Mouse (Mus musculus): ENCODE data around the gene Gm28305.

The Gm28305 gene

DNA sequence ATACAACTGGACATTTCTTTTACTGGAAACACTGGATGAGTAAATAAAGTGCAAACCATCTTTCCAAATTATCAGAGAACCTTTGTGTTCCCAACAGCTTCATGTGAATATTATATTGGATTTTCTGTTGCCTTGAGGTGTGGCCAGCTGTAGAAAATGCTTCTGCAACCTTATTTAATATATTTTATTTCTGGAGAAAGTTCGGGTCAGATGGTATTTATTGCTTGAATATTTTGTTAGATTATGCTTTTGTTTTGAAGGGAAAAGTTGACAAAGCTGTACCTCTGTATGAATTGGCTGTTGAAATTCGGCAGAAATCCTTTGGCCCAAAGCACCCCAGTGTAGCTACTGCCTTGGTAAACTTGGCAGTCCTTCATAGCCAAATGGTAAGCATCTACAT lies at the start of gene Gm28305:
Gene Gm28305, plus strand, starts transcription at position 301 of the 400 bp plus-strand sequence.
- DNase-seq (ENCODE audit: low spot score in 2 of 2) = no peak

DNA sequence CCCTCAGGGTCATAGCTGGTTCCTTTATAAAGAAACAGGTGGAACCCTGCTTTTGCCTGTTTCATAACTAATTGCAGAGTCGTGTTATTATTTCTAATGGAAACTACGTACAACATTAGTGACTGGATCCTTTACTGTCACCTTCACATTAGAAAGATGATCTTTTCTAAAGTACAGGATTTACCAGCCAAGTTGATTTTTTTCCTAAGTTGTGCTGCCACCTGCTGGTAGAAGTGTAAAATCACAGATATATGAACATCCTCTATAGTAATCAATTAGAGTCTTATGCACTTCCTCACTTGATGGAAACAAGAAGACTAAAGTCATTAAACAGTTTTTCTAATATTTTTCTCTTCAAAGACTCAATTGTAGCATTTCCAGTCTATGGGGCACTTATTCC lies 44.0 kb upstream of the Gm28305 start:
- DNase-seq (ENCODE audit: low spot score in 2 of 2) = peak in 1 of 2 experiments; percentile 35

DNA sequence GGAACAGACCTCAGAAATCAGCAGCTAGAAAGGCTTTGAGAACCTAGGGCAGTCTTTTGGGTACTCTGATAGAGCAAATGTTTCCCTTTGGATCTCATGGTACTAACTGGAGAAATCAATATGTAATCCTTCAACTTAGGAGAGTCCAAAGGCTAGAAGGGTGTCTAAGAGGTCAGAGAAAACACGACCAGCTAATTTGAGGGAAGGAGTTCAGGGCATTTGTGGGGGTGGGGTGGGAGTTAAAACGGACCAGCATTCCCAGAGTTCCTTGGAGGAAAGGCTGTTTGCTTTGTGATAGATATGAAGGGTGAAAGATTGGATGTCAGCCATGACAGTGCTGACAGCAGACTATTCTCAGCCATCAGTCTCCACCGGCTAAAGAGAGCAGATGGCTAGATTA lies 39.9 kb upstream of the Gm28305 start:
- no peak for DNase-seq (ENCODE audit: low spot score in 2 of 2)

DNA sequence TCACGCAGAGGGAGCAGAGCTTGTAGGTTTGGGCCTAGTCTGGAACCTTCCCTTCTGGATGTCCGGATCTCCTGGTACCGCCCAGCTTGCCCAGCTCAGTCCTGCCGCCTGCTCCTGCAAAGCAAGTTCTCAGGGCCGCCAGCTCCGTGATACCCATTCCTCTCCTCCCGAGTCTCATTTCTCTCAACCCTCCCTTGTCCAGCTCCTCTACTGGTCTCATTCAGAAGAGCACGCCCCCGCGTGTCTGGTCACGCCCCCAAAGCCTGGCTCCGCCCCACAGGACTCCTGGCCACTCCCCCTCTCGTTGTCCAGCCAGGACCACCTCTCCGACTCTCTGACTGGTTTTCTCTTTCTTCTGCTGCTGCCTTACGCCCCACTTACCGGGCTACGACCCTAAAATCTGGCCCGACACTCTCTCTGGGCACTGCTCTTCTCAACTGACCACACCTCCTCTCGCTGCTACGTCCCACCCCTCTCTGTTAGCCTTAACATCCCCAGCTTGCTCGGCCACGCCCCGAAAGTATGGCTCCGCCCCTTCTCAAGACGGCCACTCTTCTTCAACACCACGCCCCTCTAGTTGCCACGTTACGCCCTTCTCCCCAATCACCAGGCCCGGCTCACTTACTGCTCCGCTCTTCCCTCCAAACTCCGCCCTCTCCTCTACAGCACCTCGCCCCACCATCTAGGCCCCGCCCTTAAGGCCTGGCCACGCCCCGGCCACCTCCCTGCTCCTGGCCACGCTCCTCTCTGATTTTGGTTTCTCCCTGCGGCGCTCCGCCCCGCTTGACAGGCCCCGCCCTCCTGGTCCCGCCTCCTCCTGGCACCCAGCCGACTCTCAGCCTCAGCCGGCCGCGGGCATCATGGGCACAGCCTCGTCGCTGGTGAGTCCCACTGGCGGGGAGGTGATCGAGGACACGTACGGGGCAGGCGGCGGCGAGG lies 38.3 kb upstream of the Gm28305 start, which contains the start of gene Nphp3:
Gene Nphp3, plus strand, starts transcription at position 624 of the 939 bp plus-strand sequence.
- peak; percentile 99 to 100 for DNase-seq (ENCODE audit: low spot score in 2 of 2)

DNA sequence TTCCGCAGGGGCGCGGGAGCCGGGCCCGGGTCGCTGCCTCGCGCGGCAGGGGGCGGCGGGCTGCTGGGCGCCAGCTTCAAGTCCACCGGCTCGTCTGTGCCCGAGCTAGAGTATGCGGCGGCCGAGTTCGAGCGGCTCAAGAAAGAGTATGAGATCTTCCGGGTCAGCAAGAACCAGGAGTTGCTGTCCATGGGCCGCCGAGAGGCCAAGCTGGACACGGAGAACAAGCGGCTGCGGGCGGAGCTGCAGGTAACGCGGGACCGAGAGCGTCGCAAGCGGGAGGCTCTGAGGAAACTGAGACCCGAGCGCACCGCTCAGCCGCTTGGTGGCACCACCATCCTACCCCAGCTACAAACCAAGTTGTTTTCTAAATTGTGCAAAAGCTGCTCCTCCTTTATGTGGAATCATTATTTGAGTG lies 37.5 kb upstream of the Gm28305 start:
- no peak for DNase-seq (ENCODE audit: low spot score in 2 of 2)

DNA sequence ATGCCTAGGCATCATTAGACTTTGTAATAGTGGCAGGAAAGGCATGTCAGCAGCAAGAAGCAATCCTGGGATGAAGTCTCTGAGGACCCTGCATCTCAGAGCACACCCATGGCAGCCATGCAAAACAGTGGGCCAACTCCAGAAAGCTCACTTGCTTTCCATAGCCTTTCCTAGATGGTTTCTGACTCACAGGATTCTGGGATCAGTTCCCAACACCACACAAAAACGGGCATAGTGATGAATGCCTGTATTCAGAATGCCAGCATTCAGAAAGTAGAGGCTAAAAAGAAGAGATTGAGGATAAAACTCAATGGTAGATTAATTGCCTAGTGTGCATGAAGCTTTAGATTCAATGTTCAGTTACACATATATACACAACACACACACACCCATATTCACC lies 25.9 kb upstream of the Gm28305 start:
- no peak for DNase-seq (ENCODE audit: low spot score in 2 of 2)

DNA sequence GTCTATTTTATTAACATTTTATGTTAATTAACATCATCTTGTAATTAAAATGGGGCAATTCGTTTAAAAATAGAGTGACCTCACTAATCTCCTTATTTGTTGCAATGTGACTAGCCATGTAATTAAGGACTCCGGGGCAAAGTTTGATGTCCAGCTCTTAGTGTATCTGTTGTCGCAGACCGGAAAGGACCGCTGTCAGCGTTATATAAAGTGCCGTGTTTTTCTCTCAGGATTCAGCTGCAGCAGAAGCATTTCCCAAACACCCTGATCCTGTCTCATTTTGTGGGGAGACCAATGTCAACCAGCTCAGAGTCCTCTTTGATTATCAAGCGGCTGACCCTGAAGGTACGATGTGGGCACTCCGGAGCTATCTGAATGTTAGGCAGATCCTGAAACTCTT lies 19.4 kb upstream of the Gm28305 start:
- no peak for DNase-seq (ENCODE audit: low spot score in 2 of 2)

DNA sequence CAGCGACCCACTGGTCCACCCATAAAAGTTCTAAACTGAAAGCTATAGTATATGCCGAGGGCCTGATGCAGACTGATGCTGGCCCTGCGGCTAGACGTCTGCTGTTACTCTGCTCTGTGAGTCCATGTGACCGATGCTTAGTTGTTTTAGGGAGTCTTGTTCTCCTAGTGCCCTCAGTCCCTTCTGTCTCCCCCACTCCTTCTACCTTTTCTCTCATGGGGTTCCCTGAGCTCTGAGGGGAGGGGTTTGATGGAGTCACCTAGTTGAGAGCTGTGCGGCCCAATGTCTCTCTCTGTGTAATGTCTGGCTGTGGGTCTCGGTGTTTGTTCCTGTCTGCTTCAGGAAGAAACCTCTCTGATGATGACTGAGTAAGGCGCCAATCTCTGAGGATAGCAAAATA lies 13.3 kb upstream of the Gm28305 start:
- no peak for DNase-seq (ENCODE audit: low spot score in 2 of 2)

DNA sequence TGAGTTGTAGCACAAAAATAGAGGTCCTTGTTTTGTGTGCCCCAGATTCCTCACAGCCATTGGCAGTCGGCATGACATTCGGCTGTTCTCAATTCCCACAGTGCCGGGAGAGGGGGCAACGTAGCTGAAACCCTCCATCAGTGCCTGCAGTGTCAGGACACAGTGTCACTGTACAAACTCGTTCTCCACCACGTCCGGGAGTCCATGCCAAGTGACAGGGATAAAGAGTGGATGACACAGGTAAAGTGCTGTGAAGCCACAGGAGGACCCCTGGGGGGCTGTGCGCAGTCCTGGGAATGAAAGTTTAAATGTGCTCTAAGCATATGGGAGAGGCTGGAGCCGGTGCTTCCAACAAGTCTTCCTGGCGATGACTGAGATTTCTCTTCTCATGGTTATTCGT lies 10.6 kb upstream of the Gm28305 start:
- DNase-seq (ENCODE audit: low spot score in 2 of 2) = no peak

DNA sequence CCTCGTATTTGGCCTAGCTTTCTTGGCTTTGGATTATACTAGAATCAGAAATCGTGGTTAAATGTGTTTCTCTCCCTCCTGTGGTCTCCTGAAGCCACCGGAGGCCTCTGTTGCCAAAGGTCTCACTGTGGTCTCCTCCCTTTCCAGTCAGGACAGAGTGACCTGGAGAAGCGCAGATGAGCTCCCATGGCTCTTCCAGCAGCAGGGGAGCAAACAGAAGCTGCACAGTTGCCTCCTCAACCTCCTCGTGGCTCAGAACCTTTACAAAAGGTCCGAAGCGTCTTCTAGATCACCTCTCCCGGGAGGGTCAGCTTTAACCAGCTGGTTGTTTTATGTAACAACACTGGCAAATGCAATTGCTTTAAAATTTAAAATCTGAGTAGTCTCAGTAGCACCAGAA lies 6.2 kb upstream of the Gm28305 start:
- DNase-seq (ENCODE audit: low spot score in 2 of 2) = no peak

DNA sequence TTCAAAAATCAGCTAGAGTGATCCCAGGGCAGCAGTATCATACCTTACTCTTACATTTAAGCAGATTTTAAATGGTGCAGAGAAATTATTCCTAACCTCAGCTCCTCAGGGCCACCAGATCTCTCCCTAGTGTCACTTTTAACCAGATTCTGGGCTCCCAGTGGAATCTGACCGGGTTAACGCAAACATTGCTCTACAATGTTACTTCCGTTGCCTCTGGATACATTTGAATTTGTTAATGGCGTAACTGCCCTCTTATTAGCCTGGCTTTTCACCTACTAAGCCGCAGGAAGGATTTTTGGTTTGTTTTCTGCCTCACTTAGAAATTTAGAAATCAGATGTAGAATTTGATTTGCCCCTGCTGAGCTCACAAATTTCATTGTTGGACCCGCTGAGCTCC lies 5.7 kb upstream of the Gm28305 start:
- no peak for DNase-seq (ENCODE audit: low spot score in 2 of 2)

DNA sequence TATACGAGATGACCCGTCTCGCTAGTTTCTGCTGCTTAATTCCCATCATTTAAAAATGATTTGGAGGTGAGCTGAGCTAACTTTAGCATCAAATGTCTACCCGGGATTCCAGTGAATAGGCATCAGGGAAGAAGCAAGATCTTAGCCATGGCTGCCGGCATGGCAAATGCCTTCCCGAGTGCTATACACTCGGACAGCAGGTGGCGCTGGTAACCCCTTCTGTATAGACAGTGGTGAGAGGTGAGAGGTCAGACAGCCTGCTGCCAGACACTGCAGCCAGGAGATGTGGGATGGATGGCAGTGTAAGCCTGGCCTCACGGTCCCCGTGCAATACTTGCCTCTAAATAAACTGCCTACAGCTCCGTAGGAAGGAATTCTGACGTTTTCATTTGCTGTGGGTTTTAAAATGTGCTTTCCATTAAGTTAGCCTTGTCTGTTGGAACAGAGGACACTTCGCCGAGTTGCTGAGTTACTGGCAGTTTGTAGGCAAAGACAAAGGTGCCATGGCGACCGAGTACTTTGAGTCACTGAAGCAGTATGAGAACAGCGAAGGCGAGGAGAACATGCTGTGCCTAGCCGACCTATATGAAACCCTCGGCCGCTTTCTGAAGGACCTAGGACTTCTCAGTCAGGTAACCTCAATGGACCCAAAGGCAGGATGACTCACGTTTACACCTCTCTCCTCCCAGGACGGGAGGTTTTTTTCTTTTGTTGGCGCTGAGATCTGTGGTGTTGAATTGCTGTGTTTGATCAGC lies 5.0 kb upstream of the Gm28305 start:
- DNase-seq (ENCODE audit: low spot score in 2 of 2) = peak; percentile 45 to 65

DNA sequence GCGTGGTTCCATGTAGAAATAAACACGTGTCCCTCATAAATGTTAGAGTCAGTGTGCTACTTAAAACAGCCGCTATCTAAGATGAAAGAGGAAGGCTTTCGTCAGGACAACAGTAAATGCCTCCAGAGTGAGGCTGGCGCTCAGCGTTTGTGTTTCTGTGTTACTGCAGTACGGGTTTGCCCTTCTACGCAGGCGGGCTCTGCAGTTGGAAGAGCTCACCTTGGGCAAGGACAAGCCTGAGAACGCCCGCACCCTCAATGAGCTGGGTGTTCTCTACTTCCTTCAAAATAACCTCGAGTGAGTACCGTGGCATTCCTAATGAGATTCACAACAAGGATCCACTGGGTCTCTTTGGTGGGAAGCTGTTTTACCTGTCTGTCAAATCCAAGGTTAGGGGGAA lies 2.2 kb upstream of the Gm28305 start:
- DNase-seq (ENCODE audit: low spot score in 2 of 2) = no peak

DNA sequence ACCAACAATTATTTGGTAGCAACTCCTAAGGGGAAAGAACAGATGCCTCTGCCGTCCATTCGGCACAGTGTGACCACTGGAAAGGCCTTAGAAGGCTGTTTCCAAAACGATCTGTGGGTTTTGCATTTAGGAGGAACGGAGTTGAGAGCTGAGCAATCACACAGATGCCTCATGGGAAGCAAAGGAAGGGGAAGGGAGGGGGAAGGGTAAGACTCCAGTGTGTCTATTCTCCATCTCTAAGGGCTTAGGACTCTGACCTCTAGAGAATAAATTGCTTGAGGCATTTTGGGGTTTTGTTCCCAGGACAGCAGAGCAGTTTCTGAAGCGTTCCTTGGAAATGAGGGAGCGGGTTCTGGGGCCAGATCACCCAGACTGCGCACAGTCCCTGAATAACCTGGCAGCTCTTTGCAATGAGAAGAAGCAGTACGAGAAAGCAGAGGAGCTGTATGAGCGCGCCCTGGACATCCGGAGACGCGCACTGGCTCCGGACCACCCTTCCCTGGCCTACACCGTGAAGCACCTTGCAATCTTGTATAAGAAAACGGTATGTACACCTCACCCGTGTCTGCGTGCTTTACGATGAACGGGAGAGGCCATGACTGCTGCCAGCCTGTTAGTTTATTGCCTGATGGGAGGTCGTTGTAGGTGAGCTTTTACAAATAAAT lies 1.3 kb upstream of the Gm28305 start:
- DNase-seq (ENCODE audit: low spot score in 2 of 2) = no peak

DNA sequence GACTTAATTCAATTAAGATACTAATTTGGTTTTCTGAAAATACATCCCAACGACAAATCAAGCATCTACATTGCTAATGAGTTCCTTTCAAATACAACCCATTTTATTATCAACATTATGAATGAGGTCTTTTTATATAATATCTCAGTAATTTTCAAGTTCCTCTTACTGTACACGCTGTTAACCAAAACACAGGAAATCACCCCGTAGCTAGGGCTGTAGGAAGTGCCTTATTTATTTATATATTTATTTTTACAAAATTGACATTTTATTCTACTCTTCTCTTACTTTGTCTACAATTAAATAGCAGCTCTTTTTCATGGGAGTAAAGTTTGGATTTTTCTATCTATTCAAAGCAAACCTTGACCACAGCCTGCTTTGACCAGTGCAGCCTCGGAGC lies 720 bp upstream of the Gm28305 start:
- DNase-seq (ENCODE audit: low spot score in 2 of 2) = no peak

DNA sequence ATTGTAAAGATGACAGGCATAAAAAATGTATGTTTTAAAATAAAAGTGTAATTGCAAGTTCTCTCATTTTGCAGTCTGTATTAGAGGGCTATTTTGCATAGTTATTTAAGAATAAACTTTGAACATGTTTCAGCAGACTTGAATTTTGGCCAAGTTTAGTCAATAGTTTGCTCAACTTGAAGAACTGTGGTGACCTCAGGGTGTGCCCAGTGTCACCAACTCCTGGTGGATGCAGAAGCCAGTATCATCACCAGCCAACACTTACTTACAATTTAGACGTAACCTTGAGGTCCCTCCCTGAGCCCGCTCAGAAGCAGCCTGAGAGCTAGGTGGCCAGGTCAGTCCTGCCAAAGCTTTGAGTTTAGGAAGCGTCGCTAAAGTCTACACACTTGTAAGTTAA lies 3.2 kb downstream of the Gm28305 start:
- no peak for DNase-seq (ENCODE audit: low spot score in 2 of 2)

DNA sequence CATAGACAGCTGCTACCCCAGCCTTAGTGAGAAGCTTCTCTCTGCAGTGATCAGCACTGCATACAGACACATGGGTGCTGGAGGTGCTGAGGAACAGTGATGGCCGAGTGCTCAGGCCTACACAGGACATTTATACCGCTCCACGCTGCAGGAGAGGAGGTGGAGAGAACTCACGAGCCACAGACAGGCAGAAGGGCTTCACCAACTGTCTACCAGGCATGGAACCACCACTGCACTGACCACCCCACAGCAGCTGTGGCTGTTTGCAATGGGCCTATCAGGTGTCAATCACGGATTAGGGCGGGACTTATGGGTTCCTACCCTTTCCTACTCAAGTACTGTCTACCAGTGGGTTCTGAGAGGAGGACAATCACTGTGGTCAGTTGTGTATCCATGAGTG lies 10.6 kb downstream of the Gm28305 start:
- no peak for DNase-seq (ENCODE audit: low spot score in 2 of 2)

DNA sequence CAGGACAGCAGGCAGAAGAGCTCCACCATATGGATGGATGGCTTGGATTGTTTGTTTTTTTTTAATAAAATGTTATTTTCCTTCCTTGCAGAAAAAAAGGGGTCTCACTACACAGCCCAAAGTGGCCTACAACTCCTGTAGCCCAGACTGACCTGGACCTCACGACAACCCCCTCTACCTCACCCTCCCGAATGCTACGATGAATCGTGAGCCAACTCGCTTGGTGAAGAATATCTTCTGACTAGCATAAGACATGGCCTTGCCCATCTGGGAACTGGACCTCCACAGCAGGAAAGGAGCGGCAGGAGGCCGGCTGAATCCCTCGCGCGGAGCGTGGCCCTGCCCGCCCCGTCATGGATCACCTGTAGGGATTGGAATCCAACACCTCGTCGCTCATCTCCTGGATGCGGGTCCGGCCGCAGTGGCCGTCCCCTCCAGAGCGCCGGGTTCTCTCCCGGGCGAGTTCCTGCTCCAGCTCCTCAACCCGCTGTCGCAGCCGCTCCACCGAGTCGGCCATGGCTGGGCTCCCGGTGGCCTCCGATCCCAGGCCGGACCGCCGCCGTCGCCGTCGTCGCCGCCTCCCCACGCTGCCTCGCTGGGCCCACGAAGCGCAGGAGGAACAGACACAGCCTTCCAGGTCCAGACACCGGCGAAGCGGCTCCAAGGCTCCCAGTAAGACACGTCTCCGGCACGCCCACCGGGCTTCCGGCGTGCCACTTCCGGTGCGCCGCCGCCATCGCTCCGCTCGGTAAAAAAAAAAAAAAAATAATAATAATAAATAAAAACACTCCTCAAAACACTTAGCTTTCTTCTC lies 22.2 kb downstream of the Gm28305 start, which contains the start of gene Uba5:
Gene Uba5, minus strand, starts transcription at position 705 of the 814 bp plus-strand sequence.
- DNase-seq (ENCODE audit: low spot score in 2 of 2) = peak; percentile 37 to 72

DNA sequence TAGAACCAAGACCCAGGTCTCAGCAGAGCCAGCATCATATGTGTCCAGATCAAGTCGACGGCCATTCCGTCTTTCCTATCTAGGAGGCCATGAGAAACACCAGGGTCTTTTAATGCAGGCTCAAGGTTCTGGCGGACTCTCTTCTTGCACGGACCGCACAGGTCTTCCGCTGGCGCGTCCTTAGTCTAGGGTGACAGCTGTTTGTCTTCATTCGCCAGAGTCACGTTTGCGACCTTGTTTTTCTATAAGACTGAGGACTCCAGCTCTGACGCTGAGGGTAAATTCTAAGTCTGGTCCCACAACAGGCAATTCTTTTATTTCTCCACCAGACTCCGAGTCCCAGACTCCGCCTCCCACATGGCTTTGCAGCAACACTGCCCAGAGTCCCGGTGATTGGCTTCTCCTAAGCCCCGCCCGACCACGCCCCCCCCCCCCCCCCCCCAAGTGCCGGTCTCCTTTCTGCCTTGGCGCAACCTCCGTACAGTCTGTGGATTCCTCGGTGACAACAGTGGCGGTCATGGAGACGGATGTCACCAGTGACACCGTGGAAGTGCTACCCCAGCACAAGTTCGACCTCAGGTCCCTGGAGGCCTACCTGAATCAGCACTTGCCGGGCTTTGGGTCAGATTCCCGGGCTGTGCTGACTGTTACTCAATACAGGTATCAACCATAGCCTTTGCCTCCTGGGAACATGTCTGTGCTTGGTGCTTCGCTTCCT lies 22.9 kb downstream of the Gm28305 start, which contains the start of gene Acad11:
Gene Acad11, plus strand, starts transcription at position 134 of the 718 bp plus-strand sequence.
- DNase-seq (ENCODE audit: low spot score in 2 of 2) = peak; percentile 79 to 84

DNA sequence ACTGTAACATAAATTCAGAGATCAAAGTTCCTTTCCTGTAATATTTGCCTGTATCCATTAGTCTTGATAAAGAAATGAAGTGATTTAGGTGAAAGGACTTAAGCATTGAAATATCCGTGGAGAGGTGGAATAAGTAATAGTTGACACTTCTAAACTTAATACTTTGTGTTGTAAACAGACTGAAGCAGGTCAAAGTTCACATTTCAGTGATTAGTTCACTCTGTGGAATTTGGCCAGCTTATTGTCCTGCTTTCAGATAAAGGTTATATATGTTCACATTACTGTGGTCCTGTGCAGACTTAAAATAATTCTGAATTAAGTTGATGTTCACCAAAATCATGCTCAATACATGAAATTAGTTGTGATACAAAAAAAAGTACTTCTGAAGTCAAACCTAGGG lies 24.1 kb downstream of the Gm28305 start:
- DNase-seq (ENCODE audit: low spot score in 2 of 2) = no peak
